Mouse (Mus musculus) small intestine, adult 2 months (tissue): ENCODE data around the gene Khsrp. TPM values are rescaled to one million over a fixed set of nuclear protein-coding genes. Genes with fewer than 3 reads are reported as not detected.
A peak's percentile ranks its signal among the peaks of the same experiment; 100 is the strongest.

Experiments used
- H3K27ac ChIP-seq: fragments of 200-500 bp; 2 replicates; pipeline ENCODE4 v1.5.1; 2012; ENCODE audit warnings: low read depth, low read length, control low read depth, inconsistent platforms; ENCODE audit not compliant: insufficient read depth
- H3K27me3 ChIP-seq: fragments of 200-500 bp; 2 replicates; pipeline ENCODE4 v1.6.1; 2012; ENCODE audit warnings: mild to moderate bottlenecking, moderate library complexity, low read length, inconsistent platforms; ENCODE audit not compliant: control insufficient read depth, insufficient read depth
- H3K36me3 ChIP-seq: fragments of 200-500 bp; 2 replicates; pipeline ENCODE4 v1.6.1; 2012; ENCODE audit warnings: mild to moderate bottlenecking, low read length, control low read depth, inconsistent platforms; ENCODE audit not compliant: control insufficient read depth, insufficient read depth
- H3K4me1 ChIP-seq: fragments of 200-500 bp; 2 replicates; pipeline ENCODE4 v1.6.1; 2012; ENCODE audit warnings: low read length, inconsistent platforms, mixed read lengths; ENCODE audit not compliant: control insufficient read depth, insufficient read depth, insufficient read length
- H3K4me3 ChIP-seq: fragments of 200-500 bp; 2 replicates; pipeline ENCODE4 v1.5.1; 2012; ENCODE audit warnings: low read depth, mild to moderate bottlenecking, control low read depth, inconsistent platforms, low read length, moderate library complexity
- CTCF ChIP-seq: fragments of 200-500 bp; IDR thresholded peaks from 2 replicates; pipeline ENCODE4 v1.5.1; 2012; ENCODE audit warnings: low read depth, mild to moderate bottlenecking, control low read depth, inconsistent platforms, low read length, moderate library complexity, mixed read lengths; ENCODE audit not compliant: insufficient replicate concordance, insufficient read length; ENCODE audit errors: extremely low read depth
- POLR2A ChIP-seq: fragments of 200-500 bp; IDR thresholded peaks from 2 replicates; pipeline ENCODE4 v1.6.1; 2012; ENCODE audit warnings: low read depth, mild to moderate bottlenecking, control low read depth, inconsistent platforms, low read length, moderate library complexity
- WGBS: fragments of 180-500 bp; shearing (Covaris S2); methylation state at CpG from one replicate; pipeline ENCODE4 v1.1.7; 2018; 5-methylcytosine and 5-hydroxymethylcytosine counted together
- polyA plus RNA-seq: library from polyadenylated mRNA; depleted of rRNA; stranded (reverse); fragments of >200 nt; gene quantifications from 2 replicates; pipeline ENCODE4 v1.2.3, GENCODE M21; 2012; rRNA removed

Gene Khsrp
- 32.3 and 66.4 TPM in 2 replicates for polyA plus RNA-seq

- Histone ChIP-seq H3K27ac (peak within 1 kb of the TSS; percentile 60), H3K4me1 (peaks cover 9% of the 10 kb centered on the region), H3K4me3 (peak within 1 kb of the TSS; percentile 70), H3K27me3 (no peaks in the 10 kb centered on the region), H3K36me3 (peaks cover 16% of the 10 kb centered on the region)
- 1% methylated on average over 93 of the region's 99 CpGs for WGBS
- TF ChIP-seq POLR2A (peak; percentile 46), CTCF (no peak)
These were observed at the start of gene Khsrp for GRCm38 (mm10) chr17:57030931-57031660. Khsrp (minus strand) TSS chr17:57031522.

GRCm38 (mm10) chr17:57079919-57080318 is 48.6 kb upstream of the Khsrp start:
- Histone ChIP-seq H3K27ac (no peak overlapping the region), H3K27me3 (no peaks in the 10 kb centered on the region), H3K36me3 (no peaks in the 10 kb centered on the region), H3K4me1 (no peaks in the 10 kb centered on the region; the same call in 1 of the 2 replicates), H3K4me3 (no peak overlapping the region)
- WGBS = 59% methylated on average over 3 of the region's 3 CpGs
- TF ChIP-seq CTCF = no peak
- no peak for TF ChIP-seq POLR2A

GRCm38 (mm10) chr17:57078336-57078735 is 47.0 kb upstream of the Khsrp start, which contains the start of gene Dennd1c:
Dennd1c (minus strand) TSS chr17:57078514.
- WGBS = 58% methylated on average over 6 of the region's 6 CpGs
- TF ChIP-seq POLR2A (peak; percentile 62; the same call in 1 of the 2 replicates), CTCF (no peak)
- no peaks in the 10 kb centered on the region; the same call in 1 of the 2 replicates for H3K4me1 ChIP-seq
- peak within 1 kb of the TSS; percentile 53 for H3K4me3 ChIP-seq
- H3K27ac ChIP-seq = peak within 1 kb of the TSS; percentile 50
- no peaks in the 10 kb centered on the region for H3K27me3 ChIP-seq
- H3K36me3 ChIP-seq = no peaks in the 10 kb centered on the region

- H3K36me3 ChIP-seq = no peaks in the 10 kb centered on the region
- 38% methylated on average over 3 of the region's 3 CpGs for WGBS
- H3K4me3 ChIP-seq = no peak overlapping the region
- no peaks in the 10 kb centered on the region for H3K27me3 ChIP-seq
- TF ChIP-seq CTCF (no peak), POLR2A (no peak)
- no peak overlapping the region for H3K27ac ChIP-seq
- no peaks in the 10 kb centered on the region; the same call in 1 of the 2 replicates for H3K4me1 ChIP-seq
These were observed 45.6 kb upstream of the Khsrp start for GRCm38 (mm10) chr17:57076916-57077315.

- no peak overlapping the region for H3K4me3 ChIP-seq
- H3K36me3 ChIP-seq = peaks cover 25% of the 10 kb centered on the region
- WGBS = 11% methylated on average over 11 of the region's 11 CpGs
- no peak overlapping the region for H3K27ac ChIP-seq
- no peaks in the 10 kb centered on the region for H3K27me3 ChIP-seq
- no peaks in the 10 kb centered on the region for H3K4me1 ChIP-seq
- TF ChIP-seq CTCF (no peak), POLR2A (no peak)
These were observed 39.4 kb upstream of the Khsrp start for GRCm38 (mm10) chr17:57070699-57071098.

- H3K4me1 ChIP-seq = peaks cover 2% of the 10 kb centered on the region; the same call in 1 of the 2 replicates
- TF ChIP-seq CTCF = no peak
- TF ChIP-seq POLR2A = no peak
- no peak overlapping the region for H3K27ac ChIP-seq
- no peak overlapping the region for H3K4me3 ChIP-seq
- peaks cover 29% of the 10 kb centered on the region for H3K36me3 ChIP-seq
- 19% methylated on average over 9 of the region's 9 CpGs for WGBS
- H3K27me3 ChIP-seq = no peaks in the 10 kb centered on the region
These were observed 39.0 kb upstream of the Khsrp start for GRCm38 (mm10) chr17:57070272-57070671.

- Histone ChIP-seq H3K4me1 (peaks cover 8% of the 10 kb centered on the region; the same call in 1 of the 2 replicates), H3K4me3 (no peak overlapping the region), H3K27ac (no peak overlapping the region), H3K36me3 (peaks cover 33% of the 10 kb centered on the region), H3K27me3 (no peaks in the 10 kb centered on the region)
- WGBS = 79% methylated on average over 5 of the region's 5 CpGs
- TF ChIP-seq POLR2A (no peak), CTCF (no peak)
These were observed 35.6 kb upstream of the Khsrp start for GRCm38 (mm10) chr17:57066908-57067307.

GRCm38 (mm10) chr17:57063031-57063430 is 31.7 kb upstream of the Khsrp start:
- H3K27ac ChIP-seq = peak overlapping the region; percentile 98
- H3K4me3 ChIP-seq = peak overlapping the region; percentile 72
- peaks cover 28% of the 10 kb centered on the region for H3K36me3 ChIP-seq
- peaks cover 13% of the 10 kb centered on the region; the same call in 1 of the 2 replicates for H3K4me1 ChIP-seq
- H3K27me3 ChIP-seq = no peaks in the 10 kb centered on the region
- TF ChIP-seq CTCF (no peak), POLR2A (peak; percentile 28; the same call in 1 of the 2 replicates)
- 8% methylated on average over 8 of the region's 8 CpGs for WGBS
